9 mouse cellular contexts compared by ENCODE assay signal in genomic region chr5:66263398-66263797, GRCm38 (mm10). TPM values are rescaled to one million over a fixed set of nuclear protein-coding genes. Genes with fewer than 3 reads are reported as not detected.
A peak's percentile ranks its signal among the peaks of the same experiment; 100 is the strongest.
DNase-seq lines count a peak whose midpoint lies in the region; ATAC-seq and TF ChIP-seq lines count a peak whose summit lies in the region.
"Had no signal": no experiment of that assay in that cellular context is flagged by ENCODE, and none has a peak within 500 bp of the region (broad histone marks: within the 10 kb centered on the region; RNA-seq: fewer than 3 reads in every experiment).

No protein-coding gene starts in this region.

- peak; percentile 33 for TF ChIP-seq CTCF in liver, adult 2 months (IDR thresholded peaks at IDR 0.05; ENCODE audit: low read depth, low read length)

- H3K4me3 ChIP-seq in forebrain, embryonic 14.5 days (ENCODE audit: low read depth, low read length), result no peak overlapping the region
- H3K4me3 ChIP-seq in forebrain, embryonic 16.5 days (replicated peaks; ENCODE audit: low read length), result no peak overlapping the region
- H3K4me3 ChIP-seq in liver, adult 2 months (ENCODE audit: insufficient read depth, low read depth, low read length), result no peak overlapping the region
- H3K4me3 ChIP-seq in embryonic facial prominence, embryonic 14.5 days (ENCODE audit: low read depth, low read length), result no peak overlapping the region

- no peaks in the 10 kb centered on the region for H3K27me3 ChIP-seq in forebrain, embryonic 14.5 days (replicated peaks; ENCODE audit: control insufficient read depth, insufficient read depth, low read length)
- H3K27me3 ChIP-seq in forebrain, embryonic 16.5 days (replicated peaks; ENCODE audit: control insufficient read depth, insufficient read depth, low read length), result no peaks in the 10 kb centered on the region
- no peaks in the 10 kb centered on the region for H3K27me3 ChIP-seq in liver, adult 2 months (ENCODE audit: control insufficient read depth, insufficient read depth, low read length)
- no peaks in the 10 kb centered on the region; the same call in 1 of the 2 replicates for H3K27me3 ChIP-seq in embryonic facial prominence, embryonic 14.5 days (replicated peaks; ENCODE audit: control insufficient read depth, insufficient read depth, low read length)

- H3K4me1 ChIP-seq in forebrain, embryonic 14.5 days (ENCODE audit: control insufficient read depth, insufficient read depth, low read length), result 0 out of 2 replicates have a peak, but pooled peaks cover 2% of the 10 kb centered on the region
- H3K4me1 ChIP-seq in forebrain, embryonic 16.5 days (replicated peaks; ENCODE audit: control insufficient read depth, insufficient read depth, low read length), result peaks cover 7% of the 10 kb centered on the region
- H3K4me1 ChIP-seq in liver, adult 2 months (ENCODE audit: control insufficient read depth, insufficient read depth, low read length), result no peaks in the 10 kb centered on the region
- no peaks in the 10 kb centered on the region for H3K4me1 ChIP-seq in embryonic facial prominence, embryonic 14.5 days (ENCODE audit: control insufficient read depth, insufficient read depth, low read length)

- H3K79me2 ChIP-seq in liver, adult 2 months (ENCODE audit: control insufficient read depth, insufficient read depth, low read length), result no peaks in the 10 kb centered on the region

- ATAC-seq in forebrain, embryonic 14.5 days, result no peak
- ATAC-seq in forebrain, embryonic 16.5 days, result no peak
- ATAC-seq in embryonic facial prominence, embryonic 14.5 days (ENCODE audit: low read depth), result no peak
- ATAC-seq in erythroid progenitor cell, adult 5-6 weeks (replicated peaks; ENCODE audit: low FRiP score, poor library complexity, severe bottlenecking), result no peak

- no peak overlapping the region for H3K4me2 ChIP-seq in forebrain, embryonic 14.5 days (ENCODE audit: low read length)
- no peak overlapping the region for H3K4me2 ChIP-seq in forebrain, embryonic 16.5 days (ENCODE audit: low read length)
- H3K4me2 ChIP-seq in embryonic facial prominence, embryonic 14.5 days (ENCODE audit: low read depth, low read length), result no peak overlapping the region

- no peaks in the 10 kb centered on the region for H3K9me3 ChIP-seq in forebrain, embryonic 14.5 days (replicated peaks; ENCODE audit: control insufficient read depth, low read length)
- H3K9me3 ChIP-seq in forebrain, embryonic 16.5 days (ENCODE audit: control insufficient read depth, low read length), result no peaks in the 10 kb centered on the region
- no peaks in the 10 kb centered on the region for H3K9me3 ChIP-seq in embryonic facial prominence, embryonic 14.5 days (ENCODE audit: control insufficient read depth, low read length)

- H3K36me3 ChIP-seq in forebrain, embryonic 14.5 days (ENCODE audit: control insufficient read depth, insufficient read depth, low read length), result no peaks in the 10 kb centered on the region
- H3K36me3 ChIP-seq in forebrain, embryonic 16.5 days (ENCODE audit: control insufficient read depth, insufficient read depth), result no peaks in the 10 kb centered on the region
- no peaks in the 10 kb centered on the region for H3K36me3 ChIP-seq in liver, adult 2 months (ENCODE audit: control insufficient read depth, insufficient read depth, low read length)
- no peaks in the 10 kb centered on the region for H3K36me3 ChIP-seq in embryonic facial prominence, embryonic 14.5 days (ENCODE audit: control insufficient read depth, insufficient read depth, low read length)

- no peak overlapping the region for H3K9ac ChIP-seq in forebrain, embryonic 14.5 days (ENCODE audit: low read length)
- no peak overlapping the region for H3K9ac ChIP-seq in forebrain, embryonic 16.5 days (replicated peaks; ENCODE audit: low read depth, low read length)
- H3K9ac ChIP-seq in liver, adult 2 months (ENCODE audit: low read depth, low read length), result no peak overlapping the region
- H3K9ac ChIP-seq in embryonic facial prominence, embryonic 14.5 days (ENCODE audit: low read depth, low read length), result no peak overlapping the region

- 32% methylated on average over 4 of the region's 4 CpGs for WGBS in forebrain, embryonic 14.5 days
- WGBS in forebrain, embryonic 16.5 days, result 33% methylated on average over 4 of the region's 4 CpGs
- WGBS in liver, adult 2 months, result 39% methylated on average over 4 of the region's 4 CpGs
- 32% methylated on average over 4 of the region's 4 CpGs for WGBS in embryonic facial prominence, embryonic 14.5 days

- no peak overlapping the region for H3K27ac ChIP-seq in forebrain, embryonic 14.5 days (ENCODE audit: low read depth, low read length)
- no peak overlapping the region for H3K27ac ChIP-seq in forebrain, embryonic 16.5 days (ENCODE audit: low read length)
- H3K27ac ChIP-seq in liver, adult 2 months (replicated peaks; ENCODE audit: insufficient read depth, low read depth, low read length), result no peak overlapping the region
- no peak overlapping the region for H3K27ac ChIP-seq in embryonic facial prominence, embryonic 14.5 days (replicated peaks; ENCODE audit: low read depth, low read length)
- H3K27ac ChIP-seq: macrophage had no signal

- TF ChIP-seq POLR2A in liver, adult 2 months (IDR thresholded peaks at IDR 0.05; ENCODE audit: extremely low read depth, insufficient read depth, low read length), result no peak

- peak; percentile 64 for DNase-seq in forebrain, embryonic 14.5 days (ENCODE audit: low spot score)
- DNase-seq in liver, adult 2 months (ENCODE audit: extremely low read depth, low read depth, low spot score), result peak; percentile 46
- DNase-seq in liver, result no peak
- DNase-seq in NIH3T3 (ENCODE audit: low read depth), result peak; percentile 79
- DNase-seq in embryonic facial prominence, embryonic 14.5 days (ENCODE audit: low spot score), result peak; percentile 50
- peak; percentile 59 for DNase-seq in mesoderm, embryonic 11.5 days (ENCODE audit: low read depth, low spot score)

RNA-seq across cellular contexts. Expression of gene Nsun7, which starts 3.7 kb away (rescaled TPM):
- 0.74 and 1.2 TPM in 2 replicates for polyA plus RNA-seq in forebrain, embryonic 14.5 days (2014; fragmentation: Nextera tagmentation; extraction: Ambion mirVana)
- 1.8 and 3.2 TPM in 2 replicates for polyA plus RNA-seq in forebrain, embryonic 16.5 days (2015; fragmentation: Nextera tagmentation; extraction: Ambion mirVana)
- total RNA-seq in liver, adult 2 months (2014; rRNA removed), result 0.20 and 0.37 TPM in 2 replicates
- polyA plus RNA-seq in liver, adult 2 months (2012; rRNA removed), result 0.05 and 0.15 TPM in 2 replicates
- polyA plus RNA-seq in embryonic facial prominence, embryonic 14.5 days (2014; fragmentation: Nextera tagmentation; extraction: Ambion mirVana), result 0.65 and 0.97 TPM in 2 replicates
- total RNA-seq in erythroid progenitor cell, adult 5-6 weeks (2015; ENCODE audit: low replicate concordance), result not detected in 2 replicates
- total RNA-seq in erythroid progenitor cell, adult 5-6 weeks (2017; ENCODE audit: low replicate concordance), result not detected in 2 replicates
- polyA plus RNA-seq: macrophage had no signal
